Mouse (Mus musculus) liver, postnatal 0 days (tissue): ENCODE results near the gene Art3. TPM values are rescaled to one million over a fixed set of nuclear protein-coding genes. Genes with fewer than 3 reads are reported as not detected.

Source experiments
- ATAC-seq: fragments of 200-750 bp; cut with Nextera tagmentation; 2 replicates; pipeline ENCODE4 v1.8.0; 2017; ENCODE audit warnings: mild to moderate bottlenecking, moderate library complexity
- DNase-seq: peaks from one replicate; pipeline ENCODE4 v3.0.0-alpha.2; 2016
- H3K27ac ChIP-seq: fragments of 300-500 bp; sonication (generic); 2 replicates; pipeline ENCODE4 v1.5.1; 2014; ENCODE audit warnings: antibody characterized with exemption, moderate library complexity, mild to moderate bottlenecking, low read depth
- H3K27me3 ChIP-seq: fragments of 300-500 bp; sonication (generic); 2 replicates; pipeline ENCODE4 v1.6.1; 2014; ENCODE audit warnings: low read length, control low read depth, mixed read lengths; ENCODE audit not compliant: insufficient read depth
- H3K36me3 ChIP-seq: fragments of 300-500 bp; sonication (generic); replicated peaks from 2 replicates; pipeline ENCODE4 v1.6.1; 2014; ENCODE audit warnings: mild to moderate bottlenecking, control low read depth, low read length, moderate library complexity, mixed read lengths; ENCODE audit not compliant: insufficient read depth
- H3K4me1 ChIP-seq: fragments of 300-500 bp; sonication (generic); 2 replicates; pipeline ENCODE4 v1.6.1; 2014; ENCODE audit warnings: antibody characterized with exemption, mild to moderate bottlenecking, control low read depth; ENCODE audit not compliant: insufficient read depth
- H3K4me2 ChIP-seq: fragments of 300-500 bp; sonication (generic); 2 replicates; pipeline ENCODE4 v1.6.1; 2014; ENCODE audit warnings: low read depth, mild to moderate bottlenecking, low read length, moderate library complexity, mixed read lengths
- H3K4me3 ChIP-seq: fragments of 300-500 bp; sonication (generic); 2 replicates; pipeline ENCODE4 v1.5.1; 2014; ENCODE audit warnings: low read depth, low read length
- H3K9ac ChIP-seq: fragments of 300-500 bp; sonication (generic); replicated peaks from 2 replicates; pipeline ENCODE4 v1.6.1; 2014; ENCODE audit warnings: mild to moderate bottlenecking, moderate library complexity
- H3K9me3 ChIP-seq: fragments of 300-500 bp; sonication (generic); 2 replicates; pipeline ENCODE4 v1.6.1; 2016; ENCODE audit warnings: mild to moderate bottlenecking, control low read depth, low read length, mixed read lengths
- CTCF ChIP-seq: sonication (generic); IDR thresholded peaks from 2 replicates; pipeline ENCODE4 v1.5.1; 2016; ENCODE audit warnings: antibody characterized with exemption, low read depth
- EP300 ChIP-seq: IDR thresholded peaks from 2 replicates; pipeline ENCODE4 v1.6.1; 2016; ENCODE audit warnings: antibody characterized with exemption, low read depth, mild to moderate bottlenecking
- WGBS: fragments of 180-500 bp; shearing (Covaris S2); extraction: QIAGEN DNeasy Blood & Tissue Kit; methylation state at CpG from one replicate; pipeline ENCODE4 v1.1.7; 2014; ENCODE audit not compliant: insufficient replicate concordance; 5-methylcytosine and 5-hydroxymethylcytosine counted together
- polyA plus RNA-seq: library from polyadenylated mRNA; unstranded; fragments of >200 nt; fragmentation: Nextera tagmentation; extraction: Ambion mirVana; gene quantifications from 2 replicates; pipeline ENCODE4 v1.2.1, GENCODE M21; 2015

Art3 gene
- 2.3 and 4.0 TPM in 2 replicates for polyA plus RNA-seq

- 85% methylated on average over 17 of the region's 17 CpGs for WGBS
- Histone ChIP-seq H3K27me3 (no peaks in the 10 kb centered on the region), H3K4me3 (no peak within 1 kb of the TSS), H3K9me3 (no peaks in the 10 kb centered on the region), H3K27ac (peak within 1 kb of the TSS; percentile 62), H3K36me3 (no peaks in the 10 kb centered on the region), H3K4me1 (peaks cover 5% of the 10 kb centered on the region; the same call in 1 of the 2 replicates), H3K9ac (no peak within 1 kb of the TSS), H3K4me2 (peak within 1 kb of the TSS; percentile 47)
- DNase-seq (no peak), ATAC-seq (no peak)
- TF ChIP-seq CTCF (no peak), EP300 (no peak)
Observed at GRCm38 (mm10) chr5:92331635-92332338, at the start of gene Art3. Gene Art3 (plus strand): TSS chr5:92331827.

- DNase-seq (no peak), ATAC-seq (no peak)
- 77% methylated on average over 4 of the region's 4 CpGs for WGBS
- TF ChIP-seq EP300, result no peak
- no peak for TF ChIP-seq CTCF
- Histone ChIP-seq H3K27me3 (no peaks in the 10 kb centered on the region), H3K4me2 (peak overlapping the region; percentile 38; the same call in 1 of the 2 replicates), H3K9me3 (no peaks in the 10 kb centered on the region), H3K4me3 (no peak overlapping the region), H3K36me3 (peaks cover 18% of the 10 kb centered on the region), H3K4me1 (peaks cover 19% of the 10 kb centered on the region), H3K9ac (no peak overlapping the region), H3K27ac (no peak overlapping the region)
Observed at GRCm38 (mm10) chr5:92282571-92282970, 49.1 kb upstream of the Art3 start.

GRCm38 (mm10) chr5:92283107-92283506, 48.5 kb upstream of the Art3 start:
- H3K27me3 ChIP-seq, result no peaks in the 10 kb centered on the region
- H3K9me3 ChIP-seq, result no peaks in the 10 kb centered on the region
- H3K4me3 ChIP-seq, result no peak overlapping the region
- H3K36me3 ChIP-seq, result peaks cover 23% of the 10 kb centered on the region
- peaks cover 19% of the 10 kb centered on the region for H3K4me1 ChIP-seq
- H3K9ac ChIP-seq, result no peak overlapping the region
- no peak overlapping the region for H3K27ac ChIP-seq
- DNase-seq, result no peak
- WGBS, result 51% methylated on average over 3 of the region's 3 CpGs
- H3K4me2 ChIP-seq, result peak overlapping the region; percentile 38
- TF ChIP-seq CTCF (no peak), EP300 (no peak)
- ATAC-seq, result peak; percentile 58

GRCm38 (mm10) chr5:92287840-92288239, 43.8 kb upstream of the Art3 start:
- H3K36me3 ChIP-seq, result peaks cover 59% of the 10 kb centered on the region
- peaks cover 8% of the 10 kb centered on the region for H3K4me1 ChIP-seq
- ATAC-seq (no peak), DNase-seq (no peak)
- no peak overlapping the region for H3K9ac ChIP-seq
- no peak overlapping the region for H3K4me2 ChIP-seq
- H3K27ac ChIP-seq, result no peak overlapping the region
- no peak overlapping the region for H3K4me3 ChIP-seq
- WGBS, result 74% methylated on average over 6 of the region's 6 CpGs
- TF ChIP-seq EP300, result no peak
- TF ChIP-seq CTCF, result no peak
- no peaks in the 10 kb centered on the region for H3K9me3 ChIP-seq
- no peaks in the 10 kb centered on the region for H3K27me3 ChIP-seq

- no peak overlapping the region for H3K4me3 ChIP-seq
- no peak overlapping the region for H3K27ac ChIP-seq
- no peaks in the 10 kb centered on the region for H3K9me3 ChIP-seq
- no peak overlapping the region for H3K9ac ChIP-seq
- TF ChIP-seq CTCF, result no peak
- no peaks in the 10 kb centered on the region for H3K4me1 ChIP-seq
- WGBS, result 74% methylated on average over 6 of the region's 6 CpGs
- ATAC-seq, result peak; percentile 27; the same call in 1 of the 2 replicates
- no peaks in the 10 kb centered on the region for H3K27me3 ChIP-seq
- no peak overlapping the region for H3K4me2 ChIP-seq
- peaks cover 65% of the 10 kb centered on the region for H3K36me3 ChIP-seq
- DNase-seq, result no peak
Observed at GRCm38 (mm10) chr5:92291652-92292414, 39.8 kb upstream of the Art3 start.

- H3K4me3 ChIP-seq, result no peak overlapping the region
- WGBS, result 78% methylated on average over 2 of the region's 2 CpGs
- H3K4me2 ChIP-seq, result no peak overlapping the region
- peaks cover 57% of the 10 kb centered on the region for H3K36me3 ChIP-seq
- no peak overlapping the region for H3K27ac ChIP-seq
- DNase-seq, result no peak
- no peak overlapping the region for H3K9ac ChIP-seq
- no peaks in the 10 kb centered on the region for H3K27me3 ChIP-seq
- H3K4me1 ChIP-seq, result no peaks in the 10 kb centered on the region
- TF ChIP-seq CTCF (no peak), EP300 (no peak)
- no peak for ATAC-seq
- no peaks in the 10 kb centered on the region for H3K9me3 ChIP-seq
Observed at GRCm38 (mm10) chr5:92294525-92294924, 37.1 kb upstream of the Art3 start.
